Mouse (Mus musculus) spleen, embryonic (tissue): ENCODE results near the gene RPS10-NUDT3.

Source experiments
- CTCF ChIA-PET: fragments of 350-600 bp; sonication (Branson Sonifier 250); formaldehyde crosslinking; loops from one replicate; lab custom pipeline; 2022; lab: Charles Lee

RPS10-NUDT3 gene

GRCm38 (mm10) chr17:27577468-27577867 lies 57.6 kb downstream of the RPS10-NUDT3 start:
- CTCF ChIA-PET, result no interaction called here

GRCm38 (mm10) chr17:27576056-27576455 lies 59.0 kb downstream of the RPS10-NUDT3 start:
- CTCF ChIA-PET, result no interaction called here

- CTCF ChIA-PET, result interaction anchor here (0.5 to 0.8 kb wide), 2 partner anchors 37 to 65 kb away, joined by 3 to 4 read pairs; no protein-coding TSS in a partner anchor
Measured at GRCm38 (mm10) chr17:27575116-27575776, 59.8 kb downstream of the RPS10-NUDT3 start.

GRCm38 (mm10) chr17:27574470-27575115 lies 60.4 kb downstream of the RPS10-NUDT3 start:
- CTCF ChIA-PET, result interaction anchor here (0.8 kb wide), 1 partner anchor 36 kb away, joined by 3 read pairs; no protein-coding TSS in a partner anchor

- CTCF ChIA-PET, result no interaction called here
Measured at GRCm38 (mm10) chr17:27573772-27574320, 61.2 kb downstream of the RPS10-NUDT3 start.

GRCm38 (mm10) chr17:27571315-27571714 lies 63.7 kb downstream of the RPS10-NUDT3 start:
- CTCF ChIA-PET, result interaction anchor here (0.7 to 1.0 kb wide), 3 partner anchors 22 to 37 kb away, joined by 3 to 4 read pairs (median 4); no protein-coding TSS in a partner anchor

GRCm38 (mm10) chr17:27568228-27568627 lies 66.8 kb downstream of the RPS10-NUDT3 start:
- CTCF ChIA-PET, result interaction anchor here (0.6 kb wide), 1 partner anchor 16 kb away, joined by 4 read pairs; no protein-coding TSS in a partner anchor

- CTCF ChIA-PET, result interaction anchor here (0.6 to 1.5 kb wide), 3 partner anchors 56 to 1986 kb away, joined by 3 read pairs; partner anchors contain the start of gene Nudt3
Measured at GRCm38 (mm10) chr17:27565942-27566267, 69.1 kb downstream of the RPS10-NUDT3 start.

GRCm38 (mm10) chr17:27565163-27565941 lies 69.7 kb downstream of the RPS10-NUDT3 start, which contains the start of gene AI413582:
TSS of gene AI413582 (minus strand) at chr17:27565756.
- CTCF ChIA-PET, result interaction anchor here (0.6 to 1.5 kb wide), 4 partner anchors 30 to 1986 kb away, joined by 3 read pairs; partner anchors contain the start of gene Nudt3

- CTCF ChIA-PET, result interaction anchor here (0.9 to 1.5 kb wide), 2 partner anchors 29 to 59 kb away, joined by 3 read pairs; partner anchors contain the start of gene Nudt3
Measured at GRCm38 (mm10) chr17:27564391-27565162, 70.4 kb downstream of the RPS10-NUDT3 start.

- CTCF ChIA-PET, result no interaction called here
Measured at GRCm38 (mm10) chr17:27563771-27564244, 71.2 kb downstream of the RPS10-NUDT3 start.

GRCm38 (mm10) chr17:27561809-27562526 lies 73.1 kb downstream of the RPS10-NUDT3 start:
- CTCF ChIA-PET, result no interaction called here

- CTCF ChIA-PET, result no interaction called here
Measured at GRCm38 (mm10) chr17:27560926-27561480, 74.0 kb downstream of the RPS10-NUDT3 start.

GRCm38 (mm10) chr17:27559596-27559995 lies 75.4 kb downstream of the RPS10-NUDT3 start:
- CTCF ChIA-PET, result interaction anchor here (0.6 kb wide), 1 partner anchor 455 kb away, joined by 3 read pairs; no protein-coding TSS in a partner anchor

GRCm38 (mm10) chr17:27558845-27559244 lies 76.2 kb downstream of the RPS10-NUDT3 start:
- CTCF ChIA-PET, result interaction anchor here (0.7 kb wide), 1 partner anchor 414 kb away, joined by 3 read pairs; no protein-coding TSS in a partner anchor

- CTCF ChIA-PET, result no interaction called here
Measured at GRCm38 (mm10) chr17:27557927-27558661, 76.9 kb downstream of the RPS10-NUDT3 start.

GRCm38 (mm10) chr17:27557181-27557926 lies 77.7 kb downstream of the RPS10-NUDT3 start:
- CTCF ChIA-PET, result no interaction called here
